Mouse (Mus musculus) embryo, embryonic 9.5 days (tissue): ENCODE data around the gene Arid5a.
A peak's percentile ranks its signal among the peaks of the same experiment; 100 is the strongest.

Source experiments
- DNase-seq: peaks from one replicate; pipeline ENCODE4 v3.0.0-alpha.2; 2017; ENCODE audit errors: extremely low spot score

The Arid5a gene

DNA sequence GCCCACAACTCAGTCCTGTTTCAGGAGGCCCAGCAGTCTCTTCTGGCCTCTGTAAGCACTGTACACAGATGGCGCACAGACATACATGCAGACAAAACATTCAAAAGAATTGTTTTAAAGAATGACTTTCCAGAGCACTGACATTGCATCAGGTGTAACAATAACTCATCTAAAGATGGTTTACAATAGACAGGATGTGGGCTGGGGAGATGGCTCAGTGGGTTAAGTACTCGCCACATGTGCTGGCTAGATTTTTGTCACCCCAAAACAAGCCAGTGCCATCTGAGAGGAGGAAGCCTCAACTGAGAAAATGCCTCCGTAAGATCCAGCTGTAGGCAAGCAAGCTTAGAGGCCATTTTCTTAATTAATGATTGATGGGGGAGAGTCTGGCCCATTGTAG is 13.1 kb upstream of the Arid5a start:
- no peak for DNase-seq

DNA sequence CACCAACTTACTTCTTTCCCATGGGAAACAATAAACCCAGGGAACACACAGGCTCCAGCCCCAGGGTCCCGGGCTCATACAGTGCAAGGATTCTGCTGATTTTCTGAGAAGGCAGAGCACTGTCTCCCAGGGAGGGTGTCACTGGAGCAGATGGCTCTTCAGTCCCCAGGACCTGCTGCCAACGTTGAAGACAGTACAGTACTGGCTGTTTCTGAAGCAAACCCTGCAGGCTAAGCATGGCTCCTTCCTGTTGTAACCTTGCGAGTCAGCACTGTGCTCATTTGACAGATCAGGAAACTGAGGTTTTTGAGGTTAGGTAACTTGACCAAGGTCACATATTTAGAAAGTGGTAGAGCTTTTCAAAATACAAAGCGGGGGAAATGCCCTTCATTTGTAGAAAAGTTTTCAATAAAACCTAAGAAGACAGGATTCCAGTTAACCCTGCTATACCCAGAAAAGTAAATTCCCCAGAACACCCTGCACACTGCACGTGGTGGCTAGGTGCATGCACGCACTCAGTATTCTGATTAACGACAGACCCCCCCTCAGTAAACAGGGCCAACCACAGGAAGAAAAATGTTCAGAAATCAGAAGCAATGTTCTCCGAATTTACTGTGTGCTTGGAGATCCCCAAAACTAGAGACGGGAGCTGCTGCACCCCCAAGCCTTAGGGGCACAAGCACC is 10.9 kb upstream of the Arid5a start:
- no peak for DNase-seq

DNA sequence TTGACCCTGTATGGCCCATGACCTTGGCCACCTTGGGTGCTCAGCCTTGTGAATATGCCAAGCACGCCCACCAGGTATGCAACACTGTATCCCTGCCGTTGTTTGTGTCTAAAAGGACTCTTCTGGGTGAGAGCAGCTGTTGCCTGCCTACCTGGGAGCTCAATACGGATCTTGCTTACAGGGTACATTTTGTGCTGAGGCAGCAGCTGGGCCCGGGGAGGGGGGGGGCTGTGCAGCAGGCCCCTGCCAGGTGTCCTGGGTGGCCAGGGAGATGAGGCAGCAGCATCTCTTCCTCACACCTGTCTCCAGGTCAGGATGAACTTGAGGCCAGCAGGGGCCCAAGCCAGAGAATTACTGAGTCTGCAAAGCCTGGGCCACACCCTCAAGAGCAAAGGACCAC is 9.4 kb upstream of the Arid5a start:
- DNase-seq: no peak

DNA sequence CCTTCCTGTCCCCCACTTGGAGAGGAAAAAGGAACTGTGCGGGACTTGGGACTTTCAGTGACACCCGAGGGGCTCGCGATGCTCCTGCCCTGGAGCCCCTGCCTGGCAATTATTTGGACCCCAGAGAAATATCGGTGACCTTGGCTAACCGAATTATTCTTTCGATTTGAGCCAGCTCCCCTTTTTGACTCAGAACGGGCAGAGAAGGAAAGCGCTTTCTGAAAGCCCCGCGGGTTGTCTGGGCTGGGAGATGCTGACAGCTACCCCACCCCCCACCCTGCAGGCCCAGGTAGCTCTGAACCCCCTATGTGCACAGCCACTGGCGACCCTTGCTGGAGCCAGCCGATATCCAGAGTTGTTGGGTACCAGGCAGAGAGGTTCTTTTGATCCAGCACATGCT is 8.4 kb upstream of the Arid5a start:
- DNase-seq: no peak

DNA sequence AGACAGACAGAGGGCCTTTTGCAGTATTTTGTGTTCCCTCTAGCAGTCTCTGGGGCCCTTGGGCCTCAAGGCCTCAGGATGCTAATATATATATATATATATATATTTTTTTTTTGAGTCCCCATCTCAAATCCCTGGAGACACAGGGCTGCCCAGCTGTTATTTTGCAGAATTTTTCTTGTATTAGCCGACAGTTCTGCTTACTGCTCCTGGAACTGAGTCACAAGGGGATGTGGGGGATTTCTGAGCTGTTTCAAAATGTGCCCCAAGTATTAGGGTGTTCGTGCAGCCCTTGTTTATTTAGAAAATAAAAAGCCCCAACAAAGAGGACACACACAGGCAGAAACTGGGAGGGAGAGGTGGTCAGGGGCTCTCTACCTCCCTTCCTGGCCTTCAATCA is 7.9 kb upstream of the Arid5a start:
- no peak for DNase-seq

DNA sequence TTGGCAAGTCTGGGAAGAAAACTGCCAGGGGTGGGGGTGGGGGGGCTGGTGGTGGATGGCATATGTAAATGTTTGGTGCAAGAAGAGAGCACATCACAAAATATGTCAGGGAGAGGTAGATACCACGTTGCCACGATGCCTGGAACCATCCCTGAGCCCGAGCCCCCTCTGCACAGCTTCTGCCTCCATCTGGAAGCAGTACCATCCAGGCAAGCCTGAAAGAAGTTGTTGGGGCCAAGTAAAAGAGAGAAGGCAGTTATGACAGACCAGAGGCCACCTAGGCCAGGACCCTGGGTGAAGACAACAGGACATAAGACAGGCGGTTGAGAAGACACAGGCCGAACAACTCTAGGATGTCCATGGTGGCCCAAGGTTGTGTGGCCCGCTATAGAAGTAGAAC is 7.0 kb upstream of the Arid5a start:
- DNase-seq: no peak

DNA sequence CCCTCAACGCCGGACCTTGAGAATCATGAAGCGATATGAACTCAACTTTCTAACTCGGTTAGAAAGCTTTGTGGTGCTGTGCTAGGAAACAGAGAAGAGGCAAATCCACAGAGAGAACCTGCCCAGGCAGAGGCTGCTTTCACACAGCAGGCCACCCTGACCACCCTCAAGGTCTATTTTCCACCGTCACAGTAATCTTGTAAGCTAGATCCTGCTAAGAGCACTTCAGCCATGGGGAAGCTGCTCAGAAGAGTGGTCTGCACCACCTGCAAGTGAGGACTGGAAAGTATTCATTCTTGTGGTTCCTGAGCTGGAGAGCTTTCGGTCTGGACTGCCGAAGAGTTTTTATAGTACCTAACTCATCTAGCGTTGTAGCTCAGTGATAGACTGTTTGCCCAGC is 5.3 kb upstream of the Arid5a start:
- DNase-seq: no peak

DNA sequence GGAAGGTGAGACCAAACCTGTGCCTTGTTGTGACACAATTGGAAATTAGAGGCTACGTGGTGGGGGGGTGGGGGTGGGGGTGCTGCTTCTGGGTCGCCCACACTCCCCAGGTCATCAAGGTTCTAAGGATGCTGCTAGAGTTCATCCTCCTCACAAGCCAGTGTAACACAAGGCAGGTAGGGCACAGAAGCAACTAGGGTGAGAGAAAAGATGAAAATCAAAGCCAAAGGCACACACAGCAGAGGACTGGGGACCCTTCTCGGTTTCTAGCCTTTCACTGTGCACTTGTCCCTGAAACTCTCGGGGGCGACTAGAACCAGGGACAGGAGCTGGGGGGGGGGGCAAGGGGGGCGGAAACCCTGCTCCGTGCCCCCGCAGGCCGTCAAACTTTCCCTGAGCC is 4.6 kb upstream of the Arid5a start:
- no peak for DNase-seq

DNA sequence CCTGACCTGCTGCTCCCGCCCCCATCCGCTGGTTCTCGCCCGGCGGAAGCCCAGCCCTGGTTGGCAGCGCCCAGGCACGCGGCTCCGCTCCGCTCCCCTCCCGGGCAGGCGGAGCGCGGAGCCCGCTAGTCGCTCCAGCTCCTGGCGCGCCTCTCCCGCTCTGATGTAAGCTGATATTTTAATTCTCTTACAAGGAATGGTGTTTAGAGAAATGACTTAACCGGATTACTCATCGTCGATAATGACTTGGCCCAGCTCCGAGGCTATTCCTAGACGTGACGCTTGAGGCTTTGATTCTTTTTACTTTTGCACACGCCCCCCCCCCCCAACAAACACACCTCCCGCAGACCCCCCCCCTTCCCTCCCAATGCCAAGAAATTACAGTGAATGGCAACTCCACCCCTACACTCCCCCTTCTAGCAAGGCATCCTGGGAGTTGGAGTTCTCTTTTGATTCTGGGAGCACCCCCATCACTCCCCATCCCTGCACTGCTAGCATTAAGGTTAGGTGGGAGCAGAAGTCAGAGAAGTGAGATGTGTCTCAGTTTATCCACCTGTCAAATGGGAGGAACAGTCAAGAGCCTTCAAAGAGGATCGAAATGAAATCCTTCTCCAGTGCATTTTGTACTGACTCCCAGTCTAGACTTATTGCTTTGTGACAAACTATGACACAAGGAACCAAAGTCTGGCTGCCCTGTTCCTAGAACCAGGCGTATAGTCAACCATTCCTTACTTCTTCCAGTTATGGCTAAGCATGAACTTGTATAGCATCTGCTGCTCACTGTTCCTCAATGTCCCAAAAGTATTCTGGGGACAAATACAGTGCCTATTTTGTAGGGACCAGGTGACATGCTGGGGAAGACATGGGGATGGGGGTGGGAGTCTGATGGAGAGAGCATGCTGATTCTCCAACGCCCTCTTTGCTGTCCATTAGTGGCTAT is 3.9 kb upstream of the Arid5a start:
- no peak for DNase-seq

DNA sequence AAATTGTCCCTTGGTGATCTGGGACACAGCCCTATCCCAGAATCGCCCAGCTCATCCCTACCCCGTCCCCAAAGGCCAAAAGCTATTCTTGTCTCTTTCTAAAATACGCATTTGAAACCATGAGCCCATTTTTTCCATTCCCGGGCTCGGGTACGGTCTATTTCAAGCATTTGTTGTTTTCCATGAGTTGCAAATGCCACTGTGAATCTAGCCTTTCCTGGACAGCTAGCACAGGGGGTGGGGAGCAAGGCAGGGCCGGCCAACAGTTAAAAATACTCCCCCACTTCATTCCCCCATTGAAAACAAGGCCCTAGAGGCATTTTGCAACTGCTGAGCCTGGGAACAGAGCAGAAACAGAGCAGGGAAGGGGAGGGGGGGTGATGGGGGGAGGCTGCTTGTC is 2.8 kb upstream of the Arid5a start:
- no peak for DNase-seq

DNA sequence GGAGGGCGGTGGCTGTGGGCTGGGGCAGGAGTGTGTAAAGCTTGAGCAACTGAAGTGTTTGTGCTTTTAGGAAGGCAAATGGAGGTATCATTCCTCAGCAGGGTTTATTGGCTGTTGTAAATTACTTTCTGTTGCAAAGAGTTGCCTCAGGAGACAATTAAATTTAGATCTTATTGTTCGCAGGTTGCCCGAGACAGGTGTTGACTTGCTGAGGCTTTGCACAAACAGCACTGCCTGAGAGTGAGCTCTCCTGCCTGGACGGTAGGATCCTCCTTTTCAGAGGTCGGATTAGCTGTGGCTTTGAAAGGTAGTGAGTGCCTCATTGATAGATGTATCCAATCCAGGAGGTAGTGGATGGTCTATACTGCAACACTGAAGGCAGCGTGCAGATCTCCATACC is 1.4 kb upstream of the Arid5a start:
- no peak for DNase-seq

DNA sequence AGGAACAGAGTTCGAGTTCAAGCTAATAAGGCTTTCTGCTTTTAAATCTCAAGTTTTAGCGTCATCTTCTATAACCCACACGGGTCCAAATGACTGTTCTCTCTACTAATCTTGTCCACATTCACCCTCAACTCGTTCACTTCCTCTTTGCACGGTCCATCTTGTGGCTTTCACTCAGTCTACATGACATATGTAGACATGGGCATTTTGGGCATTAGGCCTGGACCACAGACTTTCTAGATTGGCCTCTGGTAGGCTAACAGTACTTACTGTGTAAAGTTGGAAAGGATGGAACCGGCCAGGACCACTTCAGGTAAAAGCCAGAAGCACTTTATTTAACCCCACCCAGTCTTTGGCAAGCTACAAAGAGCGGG is 425 bp upstream of the Arid5a start:
- DNase-seq: no peak

DNA sequence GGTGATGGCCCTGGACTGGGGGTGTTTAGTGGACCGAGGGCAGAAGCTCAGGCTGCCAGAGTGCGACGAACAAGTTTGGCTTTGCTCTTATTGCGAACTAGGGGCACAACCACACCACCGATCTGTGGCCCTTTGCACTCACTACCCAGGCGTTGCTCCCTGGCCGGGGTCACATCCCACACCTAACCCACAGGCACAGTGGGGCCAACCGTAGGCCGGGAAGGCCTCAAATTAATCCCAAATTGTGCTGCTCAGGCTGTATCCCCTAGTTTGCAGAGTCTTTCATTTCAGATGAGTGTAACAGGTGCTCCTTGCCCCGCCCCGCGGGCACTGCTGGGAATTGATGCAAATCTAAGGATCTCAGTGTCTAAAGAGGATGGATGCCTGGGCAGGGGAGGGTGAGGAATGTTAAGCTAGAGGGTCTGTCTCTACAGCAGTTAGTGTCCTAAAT is 943 bp downstream of the Arid5a start:
- DNase-seq: peak; percentile 26

DNA sequence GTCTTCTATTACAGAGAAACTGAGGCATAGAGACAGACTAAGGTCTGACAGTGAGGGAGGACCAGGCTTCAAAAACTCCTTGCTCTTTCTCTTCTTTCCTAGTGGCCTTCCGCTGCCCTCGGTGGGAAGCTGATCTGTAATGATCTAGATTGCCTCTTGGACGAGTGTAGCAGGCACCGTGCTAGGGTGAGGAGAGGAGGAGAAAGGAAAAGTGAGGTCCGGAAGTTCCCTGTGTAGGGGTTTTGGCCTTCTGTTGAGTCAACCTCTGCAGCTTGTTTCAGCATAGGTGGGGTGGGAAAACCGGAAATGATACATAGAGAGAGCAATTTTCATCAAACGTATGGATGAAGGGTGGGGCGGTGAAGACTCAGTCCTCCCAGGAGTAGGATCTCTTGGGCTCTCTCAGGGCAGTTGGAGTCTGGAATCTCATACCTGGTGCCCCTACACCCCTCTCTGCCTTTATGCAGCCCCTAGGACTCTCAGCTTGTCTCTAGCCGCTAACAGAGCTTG is 1.5 kb downstream of the Arid5a start:
- DNase-seq: no peak

DNA sequence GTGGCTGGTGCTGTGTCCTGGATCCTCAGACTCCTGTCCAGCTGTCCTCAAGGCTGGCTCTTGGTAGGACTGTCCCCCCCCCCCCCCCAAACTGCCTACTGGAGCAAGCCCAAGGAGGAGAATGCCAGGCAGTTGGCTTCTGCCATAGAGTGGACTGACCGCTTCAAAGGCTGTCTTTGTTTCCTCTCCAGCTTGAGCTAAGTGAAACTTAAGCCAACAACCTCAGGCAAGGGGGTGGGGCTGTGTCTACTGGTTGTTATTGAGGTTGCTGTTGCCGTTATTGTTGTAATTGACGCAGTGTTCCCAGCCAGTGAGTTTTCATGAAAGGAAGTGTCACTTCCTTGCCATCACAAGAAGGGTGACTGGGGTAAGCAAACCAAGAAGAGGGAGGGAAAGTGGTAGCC is 2.0 kb downstream of the Arid5a start:
- no peak for DNase-seq

DNA sequence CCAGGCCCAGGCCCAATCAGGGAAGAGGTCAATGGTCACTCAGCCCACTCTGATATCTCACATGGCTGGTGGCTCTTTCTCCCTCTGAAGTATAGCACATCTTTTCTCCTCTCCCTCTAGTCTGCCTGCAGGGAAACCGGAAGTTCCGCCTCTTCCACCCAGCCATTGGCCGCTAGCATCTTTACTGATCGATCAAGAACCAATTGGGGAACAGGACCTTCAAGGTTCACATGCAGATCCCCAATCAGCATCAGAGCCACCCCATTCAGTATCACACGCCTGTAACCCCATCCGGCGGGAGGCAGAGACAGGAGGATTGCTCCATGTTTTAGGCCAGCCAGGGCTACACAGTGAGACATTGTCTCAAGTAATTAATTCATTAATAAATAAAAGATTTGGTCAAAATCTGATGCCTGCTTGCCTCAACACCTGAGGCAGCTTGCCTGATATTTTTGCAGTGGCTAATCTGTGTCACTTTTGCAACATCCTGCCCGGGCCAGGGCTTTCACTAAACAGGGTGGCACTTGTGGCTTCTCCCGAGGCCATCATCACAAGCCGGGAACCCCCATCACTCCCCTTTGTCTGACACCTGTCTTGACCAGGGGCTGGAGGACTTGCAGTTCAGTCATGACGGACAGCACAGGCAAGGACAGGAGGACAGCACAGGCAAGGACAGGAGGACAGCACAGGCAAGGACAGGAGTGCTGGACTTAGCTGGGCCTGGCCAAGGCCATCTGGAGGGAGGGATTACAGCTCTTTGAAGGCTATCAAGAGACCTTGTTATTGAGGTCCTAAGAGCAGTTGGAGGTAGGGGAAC is 7.6 kb downstream of the Arid5a start:
- DNase-seq: no peak

DNA sequence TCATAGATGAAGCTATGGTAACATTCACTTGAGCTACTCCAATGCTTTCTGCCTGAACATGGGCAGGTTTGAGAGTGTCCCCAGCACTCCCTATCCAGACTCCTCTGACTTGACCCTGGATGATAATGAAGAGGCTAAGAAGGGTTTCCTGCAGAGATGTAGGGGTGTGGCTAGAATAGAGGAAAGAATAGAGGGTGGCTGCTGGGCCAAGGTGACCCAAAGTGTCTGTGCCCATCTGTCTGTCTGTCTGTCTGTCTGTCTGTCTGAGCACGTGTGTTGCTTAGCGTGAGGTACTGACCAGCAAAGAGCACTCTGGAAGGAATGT is 8.2 kb downstream of the Arid5a start:
- DNase-seq: no peak

DNA sequence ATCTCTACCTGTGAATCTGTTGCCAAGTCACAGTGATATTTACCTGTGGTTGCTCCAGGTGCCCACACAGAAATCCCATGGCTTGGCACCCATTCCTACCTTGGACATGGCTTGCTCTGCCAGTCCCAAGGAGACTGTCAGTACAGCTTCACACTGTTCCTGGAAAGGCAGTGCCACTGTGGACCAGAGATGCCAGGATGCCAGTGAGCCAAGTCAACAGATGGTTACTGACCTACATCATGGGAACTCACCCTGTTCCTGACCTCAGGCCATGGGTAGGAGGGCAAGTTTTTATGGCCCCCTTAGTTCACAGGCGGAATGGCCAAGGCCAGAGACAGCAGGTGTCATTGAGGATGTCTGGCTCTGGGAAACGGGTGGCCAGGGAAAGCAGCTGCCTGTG is 13.6 kb downstream of the Arid5a start:
- no peak for DNase-seq

DNA sequence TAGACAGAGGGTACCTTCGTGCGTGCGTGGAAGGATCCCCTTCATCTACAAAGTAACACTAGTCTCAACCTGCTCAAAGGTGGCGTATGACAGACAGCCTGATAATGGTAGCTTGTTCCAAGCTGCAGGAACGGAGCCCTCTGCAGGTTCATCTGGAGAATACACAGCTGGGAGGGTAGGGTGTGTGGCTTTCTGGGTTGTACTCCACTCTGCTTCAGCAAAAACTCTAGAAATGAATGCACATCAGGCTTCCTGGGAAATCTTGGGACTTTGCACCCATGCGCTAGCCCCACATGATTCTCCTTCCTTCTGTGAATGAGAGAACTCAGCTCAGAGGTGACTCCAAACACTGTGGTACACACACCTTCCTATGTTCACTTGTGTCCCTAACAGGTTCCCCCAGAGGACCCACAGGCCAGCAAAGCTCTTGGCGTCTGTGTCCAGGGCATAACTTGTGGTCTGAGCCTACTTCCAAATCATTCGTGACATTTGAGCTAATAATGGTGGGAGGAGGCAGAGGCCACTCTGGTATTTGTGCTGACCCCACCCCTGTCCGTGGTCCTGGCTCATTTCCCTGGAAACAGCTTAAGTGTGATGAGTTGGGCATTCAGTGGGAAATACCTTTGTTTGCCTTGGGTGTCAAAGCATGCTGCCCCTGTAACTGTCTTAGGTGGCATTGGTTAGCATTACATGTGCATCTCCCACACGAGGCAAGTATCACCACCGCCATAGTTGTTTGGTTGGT is 14.5 kb downstream of the Arid5a start:
- no peak for DNase-seq

DNA sequence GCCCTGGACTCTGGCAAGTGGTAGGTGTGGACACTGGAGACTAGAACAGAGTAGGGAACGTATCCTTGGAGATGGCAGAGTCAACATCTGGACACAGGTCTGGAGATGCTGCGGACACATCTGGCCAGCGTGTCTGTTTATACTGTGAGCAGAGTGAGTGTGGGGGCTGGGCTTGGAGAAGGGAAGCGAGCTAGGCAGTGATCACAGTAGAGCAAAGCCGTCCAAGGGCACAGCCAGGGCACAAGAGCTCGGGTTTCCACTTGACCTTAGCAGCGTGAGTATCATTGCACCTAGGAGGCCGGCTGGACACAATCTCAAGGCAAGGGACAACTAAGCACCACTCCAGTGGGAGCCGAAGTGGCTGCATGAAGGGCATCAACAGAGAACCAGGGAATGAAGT is 15.5 kb downstream of the Arid5a start:
- DNase-seq: no peak

DNA sequence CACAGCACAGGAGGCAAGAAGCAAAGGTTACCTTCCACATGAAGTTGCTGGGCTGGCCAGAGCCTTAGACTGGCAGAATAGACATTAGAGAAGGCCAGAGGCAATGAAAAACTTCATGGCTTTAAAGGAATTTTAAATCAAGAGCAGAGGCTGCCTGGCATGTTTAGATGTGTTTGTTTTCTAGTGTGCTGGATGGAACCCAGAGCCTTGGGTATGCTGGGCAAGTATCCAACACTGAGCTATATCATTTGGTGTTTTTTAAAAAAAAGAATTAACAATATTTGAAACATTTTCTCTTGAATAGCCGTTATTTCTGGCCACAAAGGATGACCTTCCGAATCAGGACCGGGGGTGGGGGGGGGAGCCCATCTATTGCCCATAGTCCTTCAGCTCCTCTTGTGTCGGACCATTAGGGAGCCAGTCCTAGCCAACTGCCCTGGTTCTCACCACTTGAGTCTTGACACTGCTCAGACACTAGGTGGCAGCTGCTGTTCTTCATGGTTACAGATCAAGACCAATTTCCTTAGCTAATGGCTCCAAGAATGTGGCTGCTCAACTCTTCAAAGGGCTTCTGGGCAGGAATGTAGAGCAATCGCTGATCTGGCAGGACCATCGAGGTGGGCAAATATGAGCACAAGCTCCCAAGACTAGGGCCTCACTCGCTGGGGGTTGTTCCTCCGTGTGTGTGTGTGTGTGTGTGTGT is 16.4 kb downstream of the Arid5a start:
- DNase-seq: peak; percentile 31
